Mouse (Mus musculus): Measurements from ENCODE around the gene Sptssb. TPM values are rescaled to one million over a fixed set of nuclear protein-coding genes. Genes with fewer than 3 reads are reported as not detected.

Gene Sptssb
- 0.36 and 1.0 TPM in 2 replicates for polyA plus RNA-seq (2012; rRNA removed)

GRCm38 (mm10) chr3:69859858-69860588, at the start of gene Sptssb:
Gene Sptssb (minus strand): TSS chr3:69859940.

Other genes with a start within 250 kb of the Sptssb start
- 47.6 and 54.7 TPM in 2 replicates for gene Nmd3, start 138.0 kb downstream of the Sptssb start, polyA plus RNA-seq (2012; rRNA removed)
- 0.02 and 0.60 TPM in 2 replicates for gene Otol1, start 147.7 kb upstream of the Sptssb start, polyA plus RNA-seq (2012; rRNA removed)